ENCODE assay signal across 18 mouse cellular contexts in the genomic region with DNA sequence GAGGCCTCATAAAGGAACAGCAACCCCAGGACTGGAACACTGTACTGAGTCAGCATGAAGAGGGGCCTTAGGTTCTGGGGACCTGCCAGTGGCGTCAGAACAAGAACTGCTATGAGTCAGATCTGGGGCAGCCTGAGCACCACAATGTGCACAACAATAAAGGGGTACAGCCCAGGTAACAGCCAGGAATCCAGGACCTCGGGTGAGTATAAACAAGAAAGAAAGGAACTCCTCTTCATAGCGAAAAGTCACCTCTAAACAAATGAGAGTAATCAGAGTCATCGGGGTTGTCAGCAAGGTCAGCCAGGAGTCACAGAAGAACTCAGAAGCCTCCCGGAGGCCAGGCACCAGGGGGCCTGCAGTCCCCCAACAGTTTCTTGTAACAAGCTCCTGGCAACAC.
DNase-seq lines count a peak whose midpoint lies in the region.
"Had no signal": no experiment of that assay in that cellular context is flagged by ENCODE, and none has a peak within 500 bp of the region (broad histone marks: within the 10 kb centered on the region; RNA-seq: fewer than 3 reads in every experiment).

No protein-coding gene starts in this region.

- DNase-seq in adrenal gland, postnatal 25 days, result peak; percentile 37
- no peak for DNase-seq in adrenal gland, adult 18-20 months (ENCODE audit: low spot score in 2 of 2)
- peak; percentile 18 for DNase-seq in urinary bladder, postnatal 14 days (ENCODE audit: low spot score)
- DNase-seq in urinary bladder, postnatal 4 days (ENCODE audit: low spot score in 2 of 2), result no peak
- DNase-seq in NIH3T3 (ENCODE audit: low read depth) (peak; percentile 65), adipocyte (ENCODE audit: low spot score) (no peak)
- DNase-seq in right cerebral cortex, postnatal 10 days (ENCODE audit: low spot score in 2 of 2), result no peak
- no peak for DNase-seq in cerebellum, adult 18-20 months
- DNase-seq: adrenal gland, postnatal 10 days; B cell, adult 2 months; cerebellum, adult 11 months; cerebellum, postnatal 25 days; embryo, embryonic 11 days; kidney, adult 8-10 months; kidney, postnatal 36 days; layer of hippocampus, adult 9-11 months; left cerebral cortex, postnatal 4 days; liver had no signal

Comparison
In these comparisons a context has a peak if more than half of its experiments do, and no peak if none do; other contexts are left out.
1. DNase-seq: peak in adrenal gland, postnatal 25 days (single experiment), urinary bladder, postnatal 14 days (single experiment) and NIH3T3 (single experiment); none in adrenal gland, adult 18-20 months (0 of 2), urinary bladder, postnatal 4 days (0 of 2), right cerebral cortex, postnatal 10 days (0 of 2), adipocyte (single experiment) and cerebellum, adult 18-20 months (0 of 2).